Mouse (Mus musculus) right cerebral cortex, postnatal 25 days (tissue): ENCODE measurements around the gene Ccdc15.

Experiments
- DNase-seq: peaks from one replicate; pipeline ENCODE4 v3.0.0; 2022

The Ccdc15 gene

DNA sequence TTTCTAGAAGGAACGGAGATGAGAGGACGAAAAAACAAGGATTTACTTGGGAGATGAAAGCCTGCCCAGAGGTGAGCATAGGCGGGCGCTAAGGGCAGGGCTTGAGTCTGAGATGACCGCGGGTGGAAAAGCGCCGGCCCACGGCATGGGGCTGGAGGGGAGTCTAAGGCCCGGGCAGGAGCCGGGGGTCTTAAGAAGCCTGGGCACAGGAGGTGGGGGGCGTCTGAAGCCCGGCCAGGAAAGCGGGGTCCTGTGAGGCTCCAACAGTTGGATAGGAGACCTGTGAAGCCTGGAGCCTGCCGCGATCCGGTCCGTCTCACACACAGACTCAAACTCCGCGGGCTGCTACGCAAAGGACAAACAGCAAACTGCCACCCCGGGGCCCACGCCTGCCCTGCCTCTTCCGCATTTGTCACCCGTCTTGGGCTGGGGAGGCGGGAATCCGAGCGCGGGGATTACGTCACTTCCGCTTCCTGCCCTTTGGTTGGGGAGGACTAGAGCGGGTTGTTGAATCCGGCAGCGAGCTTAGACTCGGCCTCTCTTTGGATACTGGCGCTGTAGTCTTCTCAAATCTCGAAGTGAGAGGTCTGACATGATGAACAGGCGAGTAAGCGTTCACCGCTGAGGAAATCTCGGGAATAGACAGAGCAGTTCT is at the start of gene Ccdc15:
Gene Ccdc15, minus strand, starts transcription at position 445 of the 655 bp plus-strand sequence.
- peak; percentile 98 for DNase-seq

GRCm38 (mm10) chr9:37393482-37394131 is 45.4 kb upstream of the Ccdc15 start:
- no peak for DNase-seq

- DNase-seq: no peak
Measured at GRCm38 (mm10) chr9:37392071-37392470, 43.8 kb upstream of the Ccdc15 start.

- DNase-seq: no peak
Measured at GRCm38 (mm10) chr9:37390891-37391290, 42.7 kb upstream of the Ccdc15 start.

GRCm38 (mm10) chr9:37384284-37385182 is 36.3 kb upstream of the Ccdc15 start:
- no peak for DNase-seq

- DNase-seq: no peak
Measured at GRCm38 (mm10) chr9:37383161-37383560, 34.9 kb upstream of the Ccdc15 start.

DNA sequence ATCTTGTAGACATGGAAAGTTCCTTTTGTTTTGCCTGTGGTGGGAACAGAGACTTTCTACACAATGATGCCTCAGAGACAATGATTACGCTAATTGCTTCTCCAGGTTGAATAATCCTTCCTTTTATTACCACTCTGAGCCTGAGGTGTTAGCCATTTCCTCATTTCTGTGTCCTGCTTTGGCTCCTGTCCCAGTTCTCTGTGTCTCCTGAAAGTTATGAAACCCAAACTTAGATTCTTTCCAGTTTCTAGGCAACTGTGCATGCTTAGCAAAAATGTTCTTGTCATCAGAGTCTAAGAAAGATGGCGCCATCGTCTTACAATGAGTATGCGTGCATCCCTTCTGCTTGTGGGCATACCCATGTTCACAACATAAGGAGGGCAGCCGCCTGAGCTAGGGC is 27.5 kb upstream of the Ccdc15 start:
- no peak for DNase-seq

DNA sequence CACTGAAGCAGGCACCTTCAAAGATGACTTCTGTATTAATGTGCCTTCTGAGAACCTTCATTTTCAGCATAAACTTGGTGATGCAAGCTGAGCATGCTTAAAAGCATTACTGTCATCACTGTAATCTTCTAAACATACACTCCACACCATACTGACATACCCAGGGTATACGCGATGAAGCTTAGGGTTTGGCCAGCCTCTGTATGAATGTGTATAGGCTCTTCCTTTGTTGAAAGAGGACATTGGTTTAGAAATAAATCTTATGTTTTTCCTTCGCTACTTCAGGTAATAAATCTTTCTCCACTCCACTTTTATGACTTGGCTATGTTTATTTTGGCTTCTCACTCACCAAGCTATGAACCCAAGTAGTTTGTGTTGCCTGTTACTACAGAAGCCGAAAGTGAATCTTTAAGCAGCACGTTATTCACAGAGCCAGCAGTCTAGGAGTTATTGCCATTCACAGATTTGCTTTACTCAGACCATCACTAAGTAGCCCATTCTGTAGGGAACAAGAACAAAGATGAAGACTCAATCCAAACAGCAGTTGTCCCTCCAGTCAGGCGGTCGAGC is 23.1 kb upstream of the Ccdc15 start:
- DNase-seq: no peak

- no peak for DNase-seq
Measured at GRCm38 (mm10) chr9:37368860-37369259, 20.6 kb upstream of the Ccdc15 start.

- no peak for DNase-seq
Measured at GRCm38 (mm10) chr9:37368081-37368830, 20.0 kb upstream of the Ccdc15 start.

- no peak for DNase-seq
Measured at GRCm38 (mm10) chr9:37367301-37368080, 19.3 kb upstream of the Ccdc15 start, which contains the start of gene Hepacam. TSS of gene Hepacam (plus strand) at chr9:37367351.

- DNase-seq: no peak
Measured at GRCm38 (mm10) chr9:37365706-37366105, 17.5 kb upstream of the Ccdc15 start.

GRCm38 (mm10) chr9:37364392-37364791 is 16.2 kb upstream of the Ccdc15 start:
- DNase-seq: no peak

GRCm38 (mm10) chr9:37363551-37363950 is 15.3 kb upstream of the Ccdc15 start:
- DNase-seq: no peak

- DNase-seq: no peak
Measured at GRCm38 (mm10) chr9:37362881-37363280, 14.6 kb upstream of the Ccdc15 start.

GRCm38 (mm10) chr9:37362084-37362483 is 13.9 kb upstream of the Ccdc15 start:
- DNase-seq: no peak

GRCm38 (mm10) chr9:37359331-37360220 is 11.3 kb upstream of the Ccdc15 start:
- DNase-seq: peak; percentile 75

- no peak for DNase-seq
Measured at GRCm38 (mm10) chr9:37358713-37359330, 10.6 kb upstream of the Ccdc15 start.

DNA sequence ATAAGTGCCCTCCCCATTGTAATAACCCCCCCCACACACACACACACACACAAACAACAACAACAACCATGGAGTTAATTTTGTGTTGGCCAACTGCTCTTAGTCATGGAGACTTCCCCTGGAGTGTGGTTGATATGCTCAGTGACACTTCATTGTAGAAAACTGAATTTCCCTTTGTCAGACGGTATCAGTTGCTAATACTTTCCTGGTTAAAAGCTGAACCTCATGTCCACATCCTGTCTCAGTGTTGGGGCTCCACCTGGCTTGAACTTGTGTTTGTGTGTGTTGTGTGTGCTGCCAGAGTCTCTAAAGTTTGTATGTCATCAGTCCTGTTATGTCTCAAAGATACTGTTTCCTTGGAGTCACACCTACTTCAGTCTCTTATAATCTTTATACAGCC is 6.3 kb upstream of the Ccdc15 start:
- no peak for DNase-seq

DNA sequence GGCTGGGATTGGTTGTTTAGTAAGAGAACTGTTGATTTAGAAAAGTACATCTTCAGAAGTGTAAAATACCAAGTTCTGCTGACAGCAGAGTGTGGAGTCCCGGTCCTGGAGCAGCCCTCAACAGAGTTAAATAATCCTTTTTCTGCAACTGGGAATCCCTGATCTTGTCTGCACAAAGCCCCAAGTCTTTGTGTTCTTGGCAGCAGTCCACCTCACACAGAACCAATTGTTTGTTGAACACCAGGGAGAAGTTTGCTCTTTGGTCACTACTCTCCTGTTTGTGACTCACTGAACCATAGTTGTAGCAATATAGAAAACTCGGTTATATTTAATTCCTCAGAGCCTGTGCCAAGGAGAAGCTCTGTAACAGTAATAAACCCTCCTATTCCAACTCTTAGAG is 3.0 kb upstream of the Ccdc15 start:
- DNase-seq: no peak
